Mouse (Mus musculus): ENCODE measurements at regions not wholly inside any gene's neighbourhood (a gene's known extent, or its start where the extent isn't known, plus 50 kb on each side); places are given as distances from the start of the nearest gene placed in this dataset.

DNA sequence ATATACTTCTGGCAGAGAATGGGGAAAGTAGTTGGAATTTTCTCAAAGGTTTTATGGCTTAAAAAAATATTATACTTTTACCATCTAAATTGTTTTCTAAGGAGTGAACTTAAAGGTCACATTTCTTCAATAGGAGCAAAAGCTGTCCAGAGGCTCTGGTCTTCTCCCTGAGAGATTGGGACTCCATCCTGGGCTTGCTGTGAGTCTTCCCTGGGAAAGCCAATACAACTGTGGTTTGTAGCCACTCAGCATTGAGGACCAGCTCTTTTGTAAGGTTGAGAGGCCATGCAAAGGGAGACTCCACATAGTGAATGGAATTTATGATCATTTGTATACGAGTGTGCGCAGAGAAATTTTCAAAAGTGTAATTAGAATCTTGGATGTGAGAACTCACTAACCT is 52.9 kb upstream of the Tenm3 start:
- DNase-seq (ENCODE audit: low spot score), result no peak
- intact Hi-C loops (cut with DNase I), result no loop called here

DNA sequence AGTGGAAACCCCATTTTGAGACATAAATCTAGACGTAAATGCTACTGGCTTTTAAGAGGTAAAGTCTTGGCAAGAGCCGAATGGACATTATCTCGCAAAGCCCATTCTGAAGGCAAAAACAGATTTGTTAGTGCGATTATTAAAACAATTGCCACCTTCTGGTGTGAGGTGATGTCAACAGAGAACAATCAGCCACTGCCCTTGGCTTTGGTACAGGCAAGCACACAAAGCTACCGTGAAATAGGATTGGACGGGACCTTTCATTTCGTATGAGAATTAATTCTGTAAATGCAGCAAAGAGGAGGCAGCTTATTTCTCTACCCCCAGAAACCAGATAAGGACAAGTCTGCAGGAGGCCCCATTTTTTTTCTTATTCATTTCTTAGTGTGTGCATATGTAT is 52.5 kb upstream of the Tenm3 start:
- intact Hi-C loops (cut with DNase I), result no loop called here
- no peak for DNase-seq (ENCODE audit: low spot score)

DNA sequence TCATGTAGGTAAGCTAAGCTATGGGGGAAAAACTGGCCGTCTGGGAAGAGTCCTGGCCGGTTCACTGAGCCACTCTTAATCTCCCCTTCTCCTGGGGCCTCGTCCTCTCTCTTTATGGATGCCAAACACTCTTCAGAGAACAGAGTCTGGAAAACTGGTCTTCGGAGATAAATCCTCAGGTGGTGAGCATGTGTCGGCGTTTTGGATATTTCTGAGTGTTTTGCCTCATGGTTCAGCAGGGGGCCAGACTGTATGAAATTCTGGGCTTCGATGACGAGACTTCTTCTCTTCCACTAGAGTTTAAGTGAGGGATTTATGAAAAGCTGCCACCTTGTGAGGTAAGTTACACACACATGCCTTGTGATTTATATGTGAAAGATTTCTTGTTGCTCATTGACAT is 51.8 kb upstream of the Tenm3 start:
- intact Hi-C loops (cut with DNase I), result no loop called here
- DNase-seq (ENCODE audit: low spot score), result no peak
